Mouse (Mus musculus) gastrocnemius, adult 8-10 months (tissue): Measurements from ENCODE around the gene Osgin1. TPM values are rescaled to one million over a fixed set of nuclear protein-coding genes. Genes with fewer than 3 reads are reported as not detected.

Experiments
- DNase-seq, 2 experiments: peaks; one replicate each; pipeline ENCODE4 v3.0.0; 2022; ENCODE audit warnings: low spot score in 2 of 2
- total RNA-seq, 4 experiments: library from RNA; stranded (reverse); gene quantifications; 2 replicates each; pipeline ENCODE4 v1.2.4; 2022

Gene Osgin1
- total RNA-seq, 4 experiments from 2014 or later, result 5.9 to 19.9 (median 10.1) TPM

- DNase-seq, result no peak
These were observed 8.1 kb downstream of the Osgin1 start for GRCm38 (mm10) chr8:119442013-119442412.

GRCm38 (mm10) chr8:119442970-119443369, 9.0 kb downstream of the Osgin1 start:
- DNase-seq, result no peak

GRCm38 (mm10) chr8:119446211-119446989, 12.5 kb downstream of the Osgin1 start, which contains the start of gene Necab2:
Gene Necab2 (plus strand): TSS chr8:119446719.
- peak; percentile 74 to 75 for DNase-seq

- DNase-seq, result no peak
These were observed 13.3 kb downstream of the Osgin1 start for GRCm38 (mm10) chr8:119446990-119447780.

DNA sequence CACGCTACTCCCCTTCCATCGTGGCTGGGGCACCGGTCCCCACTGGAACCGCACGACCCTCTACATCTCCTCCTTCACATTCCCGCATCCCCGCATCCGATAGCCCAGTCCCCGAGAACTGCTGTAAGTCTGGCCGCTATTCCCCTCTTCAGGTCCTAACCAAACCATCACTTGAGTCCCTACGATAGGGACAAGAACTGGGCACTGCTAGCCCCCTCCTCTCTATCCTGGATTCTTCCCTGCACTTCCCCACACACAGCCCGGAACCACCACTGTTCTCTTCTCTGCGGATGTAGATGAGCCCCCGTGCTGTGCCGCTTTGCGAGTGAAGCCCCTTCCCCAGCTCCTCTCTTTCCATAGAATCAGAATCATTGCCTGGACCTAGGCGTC, 13.9 kb downstream of the Osgin1 start:
- no peak for DNase-seq

- no peak for DNase-seq
These were observed 15.7 kb downstream of the Osgin1 start for GRCm38 (mm10) chr8:119449627-119450026.

DNA sequence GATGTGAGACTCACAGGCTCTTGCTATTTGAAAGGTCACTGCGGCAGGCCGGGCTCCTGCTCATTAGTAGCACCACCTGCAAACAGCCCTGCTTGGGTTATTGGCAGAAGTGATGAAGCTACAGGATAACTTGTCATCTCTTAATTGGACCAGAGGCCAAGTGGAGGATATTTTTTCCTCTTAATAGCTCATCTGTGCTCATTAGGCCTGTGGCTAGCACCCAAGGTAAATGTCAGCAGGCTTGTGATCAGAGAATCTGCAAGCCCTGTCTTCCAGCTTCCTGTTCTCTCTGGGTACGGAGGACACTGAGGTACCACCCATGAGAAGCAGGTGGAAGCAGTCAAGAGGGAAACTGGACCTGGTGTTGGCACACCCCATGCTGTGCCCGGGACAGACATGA, 17.2 kb downstream of the Osgin1 start:
- DNase-seq, result no peak

DNA sequence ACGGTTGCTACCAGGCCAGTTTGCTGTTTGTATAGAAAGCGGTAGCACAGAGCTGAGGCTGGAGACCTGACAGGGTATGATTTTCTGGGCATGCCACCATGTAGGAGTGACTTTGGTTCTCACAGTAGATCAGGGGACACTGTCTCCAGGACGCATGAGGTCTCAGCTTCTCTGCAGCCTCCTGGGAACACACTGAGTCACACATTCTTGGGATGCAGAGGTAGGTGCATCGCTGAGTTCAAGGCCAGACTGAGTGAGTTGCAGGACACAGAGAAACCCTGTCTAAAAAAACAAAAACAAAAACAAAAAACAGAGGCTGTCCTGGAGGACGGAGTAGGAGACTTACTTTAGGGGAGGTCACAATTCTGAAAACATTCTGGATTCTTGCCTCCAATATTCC, 19.0 kb downstream of the Osgin1 start:
- DNase-seq, result no peak

DNA sequence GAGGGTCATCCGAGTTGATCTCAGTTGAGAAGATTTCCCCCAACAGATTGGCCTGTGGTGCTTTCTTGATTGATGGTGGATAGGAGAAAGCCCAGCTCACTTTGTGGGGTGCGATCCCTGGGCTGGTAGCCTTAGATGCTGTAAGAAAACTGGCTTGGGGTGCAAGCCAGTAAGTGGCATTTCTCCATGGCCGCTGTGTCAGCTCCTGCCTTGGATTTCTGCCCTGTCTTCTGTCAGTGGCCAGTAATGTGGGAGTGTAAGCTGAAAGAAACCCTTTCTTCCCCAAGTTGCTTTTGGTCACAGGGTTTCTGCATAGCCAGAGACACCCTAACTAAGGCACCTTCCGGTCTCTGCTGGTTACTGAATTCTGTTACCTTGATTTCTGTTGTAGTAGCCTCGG, 22.1 kb downstream of the Osgin1 start:
- no peak for DNase-seq

DNA sequence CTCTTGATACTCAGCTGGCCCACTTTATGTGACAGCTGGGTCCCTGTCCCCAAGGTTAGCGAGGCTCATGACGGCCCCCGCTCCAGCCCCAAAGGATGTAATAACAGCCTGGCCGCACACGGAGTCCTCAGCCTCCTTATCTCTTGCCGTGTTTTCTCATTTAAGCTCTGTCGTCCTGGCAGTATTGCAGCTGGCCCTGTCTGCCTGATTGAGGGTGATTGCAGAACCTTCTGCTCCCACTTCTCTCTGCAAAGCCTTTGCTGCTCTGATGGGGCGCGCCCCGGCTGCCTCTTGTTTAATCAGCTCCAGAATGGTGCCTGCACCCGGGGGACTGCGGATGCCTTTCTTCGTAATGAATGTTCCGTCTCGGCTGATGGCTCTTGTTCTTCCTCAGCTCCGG, 25.8 kb downstream of the Osgin1 start:
- no peak for DNase-seq

- no peak for DNase-seq
These were observed 27.4 kb downstream of the Osgin1 start for GRCm38 (mm10) chr8:119461356-119461755.

DNA sequence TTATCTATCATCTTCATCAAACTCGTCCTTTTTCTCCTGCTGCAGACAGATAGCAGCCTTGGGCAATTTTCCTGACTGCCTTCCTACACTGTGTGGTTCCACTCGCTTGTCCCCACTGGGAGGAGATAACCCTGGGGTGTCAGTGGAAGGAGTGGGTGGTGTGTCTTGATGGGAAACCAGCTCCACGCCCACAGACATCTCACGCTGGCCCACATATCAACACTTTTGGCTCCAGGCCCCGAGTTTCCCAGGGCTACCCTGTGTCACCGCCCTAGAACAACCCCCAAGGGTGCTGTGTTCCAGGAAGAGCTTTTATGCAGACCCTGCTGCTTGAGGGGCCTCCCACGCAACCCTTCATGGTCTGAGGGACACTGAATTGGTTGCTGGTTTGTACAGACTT, 29.8 kb downstream of the Osgin1 start:
- no peak for DNase-seq

GRCm38 (mm10) chr8:119466105-119466504, 32.2 kb downstream of the Osgin1 start:
- no peak for DNase-seq

DNA sequence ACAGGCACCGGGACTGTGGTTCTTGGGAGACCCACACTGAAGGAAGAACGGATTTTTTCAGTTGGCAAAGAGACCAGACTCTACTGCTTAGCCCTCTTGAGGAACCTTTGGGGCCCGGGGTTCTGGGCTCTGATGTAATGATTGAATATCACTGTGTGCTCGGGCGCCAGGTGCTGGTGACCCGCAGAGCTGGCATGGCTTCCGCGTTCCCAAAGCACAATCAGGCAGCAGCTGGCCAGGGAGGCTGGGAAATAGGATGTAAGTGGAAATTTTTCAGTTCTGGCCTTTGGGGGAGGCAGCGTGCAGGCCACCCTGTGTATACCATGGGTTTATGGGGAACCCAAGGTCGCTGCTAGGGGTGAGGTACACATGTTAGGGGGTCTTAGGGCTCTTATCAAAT, 32.9 kb downstream of the Osgin1 start:
- no peak for DNase-seq

DNA sequence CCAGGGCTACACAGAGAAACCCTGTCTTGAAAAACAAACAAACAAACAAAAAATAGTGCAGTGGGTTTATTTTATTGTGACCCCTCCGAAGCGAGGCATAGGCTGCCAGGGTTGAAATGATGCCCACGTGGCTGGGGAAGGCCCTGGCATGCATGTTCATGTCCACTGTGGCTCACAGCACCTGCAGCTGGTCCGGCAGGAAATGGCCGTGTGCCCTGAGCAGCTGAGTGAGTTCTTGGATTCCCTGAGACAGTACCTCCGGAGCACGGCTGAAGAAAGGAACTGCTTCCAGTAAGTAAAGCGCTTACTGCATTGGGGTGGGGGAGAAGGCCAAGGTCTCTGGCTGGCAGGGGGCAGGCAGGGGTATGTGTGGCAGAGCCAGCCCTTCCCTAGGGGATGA, 34.2 kb downstream of the Osgin1 start:
- no peak for DNase-seq

GRCm38 (mm10) chr8:119478684-119479083, 44.8 kb downstream of the Osgin1 start:
- DNase-seq, result no peak

GRCm38 (mm10) chr8:119484145-119484896, 50.4 kb downstream of the Osgin1 start:
- DNase-seq, result no peak

DNA sequence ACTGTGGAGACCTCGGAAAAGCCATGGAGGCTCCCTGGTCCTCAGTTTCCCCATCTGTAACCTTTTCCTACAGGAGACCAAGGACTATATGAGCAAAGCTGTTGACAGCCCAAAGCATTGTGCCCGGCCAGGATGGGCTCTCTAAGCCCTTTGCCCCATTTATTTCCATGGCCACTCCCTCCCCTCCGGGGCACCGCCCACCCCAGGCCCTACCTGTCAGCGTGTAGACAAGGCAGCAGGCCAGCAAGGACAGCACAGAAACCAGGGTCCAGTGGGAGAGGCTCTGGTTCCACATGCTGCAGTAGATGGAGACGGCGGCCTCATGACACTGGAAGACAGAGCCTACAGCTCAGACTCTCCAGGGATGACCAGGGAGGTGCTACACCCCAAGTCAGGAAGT, 53.2 kb downstream of the Osgin1 start:
- DNase-seq, result no peak
